Mouse (Mus musculus): ENCODE results near the gene Asic2.

GRCm38 (mm10) chr11:81100829-81101228, 867.4 kb downstream of the Asic2 start:
- TF ChIP-seq CTCF (IDR thresholded peaks at IDR 0.05; ENCODE audit: control insufficient read depth, insufficient read depth, low read length) = no peak
- TF ChIP-seq POLR2A (IDR thresholded peaks at IDR 0.05; ENCODE audit: borderline replicate concordance, control insufficient read depth, low read depth, low read length) = no peak
